Mouse (Mus musculus) hindbrain, postnatal 0 days (tissue): Measurements from ENCODE around the gene Mob2. TPM values are rescaled to one million over a fixed set of nuclear protein-coding genes. Genes with fewer than 3 reads are reported as not detected.

Source experiments
- ATAC-seq: fragments of 200-750 bp; cut with Nextera tagmentation; 2 replicates; pipeline ENCODE4 v1.8.0; 2017; ENCODE audit warnings: mild to moderate bottlenecking, moderate TSS enrichment, moderate library complexity
- DNase-seq: peaks from one replicate; pipeline ENCODE4 v3.0.0-alpha.2; 2015; ENCODE audit warnings: low spot score
- H3K27ac ChIP-seq: fragments of 300-500 bp; sonication (generic); 2 replicates; pipeline ENCODE4 v1.5.1; 2014; ENCODE audit warnings: mild to moderate bottlenecking
- H3K27me3 ChIP-seq: fragments of 300-500 bp; sonication (generic); 2 replicates; pipeline ENCODE4 v1.6.1; 2014; ENCODE audit warnings: low read length, mixed read lengths; ENCODE audit not compliant: insufficient read depth
- H3K36me3 ChIP-seq: fragments of 300-500 bp; sonication (generic); 2 replicates; pipeline ENCODE4 v1.6.1; 2014; ENCODE audit warnings: low read length, mixed read lengths; ENCODE audit not compliant: insufficient read depth
- H3K4me1 ChIP-seq: fragments of 300-500 bp; sonication (generic); 2 replicates; pipeline ENCODE4 v1.6.1; 2014; ENCODE audit warnings: antibody characterized with exemption, low read length, mixed read lengths; ENCODE audit not compliant: insufficient read depth
- H3K4me2 ChIP-seq: fragments of 300-500 bp; sonication (generic); 2 replicates; pipeline ENCODE4 v1.6.1; 2014; ENCODE audit warnings: low read depth, mild to moderate bottlenecking, low read length, moderate library complexity, mixed read lengths
- H3K4me3 ChIP-seq: fragments of 300-500 bp; sonication (generic); 2 replicates; pipeline ENCODE4 v1.5.1; 2014; ENCODE audit warnings: low read length
- H3K9ac ChIP-seq: fragments of 300-500 bp; sonication (generic); replicated peaks from 2 replicates; pipeline ENCODE4 v1.6.1; 2014; ENCODE audit warnings: mild to moderate bottlenecking, low read length, moderate library complexity, mixed read lengths
- H3K9me3 ChIP-seq: fragments of 300-500 bp; sonication (generic); 2 replicates; pipeline ENCODE4 v1.6.1; 2016; ENCODE audit warnings: low read length, mixed read lengths
- CTCF ChIP-seq: IDR thresholded peaks from 2 replicates; pipeline ENCODE4 v1.5.1; 2016; ENCODE audit warnings: antibody characterized with exemption, control low read depth, low read depth
- WGBS: fragments of 180-500 bp; shearing (Covaris S2); extraction: QIAGEN DNeasy Blood & Tissue Kit; methylation state at CpG from one replicate; pipeline ENCODE4 v1.1.7; 2014; 5-methylcytosine and 5-hydroxymethylcytosine counted together
- polyA plus RNA-seq: library from polyadenylated mRNA; unstranded; fragments of >200 nt; fragmentation: Nextera tagmentation; extraction: Ambion mirVana; gene quantifications from 2 replicates; pipeline ENCODE4 v1.2.1, GENCODE M21; 2015
- total RNA-seq: library from RNA; depleted of rRNA; stranded (reverse); fragments of >200 nt; gene quantifications from 2 replicates; pipeline ENCODE4 v1.2.3, GENCODE M21; 2014

The Mob2 gene
- total and polyA plus RNA-seq, 2 experiments from 2014 or later: 41.1 to 44.1 TPM

- Histone ChIP-seq H3K36me3 (no peaks in the 10 kb centered on the region), H3K27ac (no peak overlapping the region), H3K4me1 (no peaks in the 10 kb centered on the region), H3K4me3 (no peak overlapping the region), H3K9ac (0 out of 2 replicates have a peak overlapping the region, but pooled peaks have one; percentile 2), H3K9me3 (no peaks in the 10 kb centered on the region), H3K27me3 (no peaks in the 10 kb centered on the region), H3K4me2 (peak overlapping the region; percentile 46)
- WGBS: 13% methylated on average over 13 of the region's 13 CpGs
- TF ChIP-seq CTCF: peak; percentile 86
- DNase-seq: peak; percentile 83
- ATAC-seq: peak; percentile 81
These were observed 9.8 kb upstream of the Mob2 start for GRCm38 (mm10) chr7:142070458-142071211.

- Histone ChIP-seq H3K9me3 (no peaks in the 10 kb centered on the region), H3K4me3 (no peak overlapping the region), H3K27ac (no peak overlapping the region), H3K9ac (no peak overlapping the region), H3K4me2 (no peak overlapping the region), H3K27me3 (no peaks in the 10 kb centered on the region; the same call in 1 of the 2 replicates), H3K36me3 (no peaks in the 10 kb centered on the region), H3K4me1 (no peaks in the 10 kb centered on the region)
- 71% methylated on average over 4 of the region's 4 CpGs for WGBS
- ATAC-seq: no peak
- no peak for DNase-seq
- no peak for TF ChIP-seq CTCF
These were observed 7.6 kb upstream of the Mob2 start for GRCm38 (mm10) chr7:142068429-142068828.

- Histone ChIP-seq H3K36me3 (no peaks in the 10 kb centered on the region), H3K4me3 (peak overlapping the region; percentile 74), H3K9ac (peak overlapping the region; percentile 79), H3K4me1 (peaks cover 10% of the 10 kb centered on the region; the same call in 1 of the 2 replicates), H3K27ac (peak overlapping the region; percentile 61), H3K9me3 (no peaks in the 10 kb centered on the region), H3K4me2 (peak overlapping the region; percentile 96), H3K27me3 (no peaks in the 10 kb centered on the region; the same call in 1 of the 2 replicates)
- ATAC-seq: peak; percentile 60
- 1% methylated on average over 54 of the region's 66 CpGs for WGBS
- DNase-seq: peak; percentile 11
- no peak for TF ChIP-seq CTCF
These were observed 507 bp downstream of the Mob2 start for GRCm38 (mm10) chr7:142060185-142060930.

GRCm38 (mm10) chr7:142059024-142059423 is 1.8 kb downstream of the Mob2 start:
- ATAC-seq (no peak), DNase-seq (no peak)
- H3K4me2 ChIP-seq: no peak overlapping the region
- H3K4me1 ChIP-seq: peaks cover 12% of the 10 kb centered on the region; the same call in 1 of the 2 replicates
- H3K9ac ChIP-seq: no peak overlapping the region
- no peak overlapping the region for H3K27ac ChIP-seq
- no peaks in the 10 kb centered on the region for H3K36me3 ChIP-seq
- no peaks in the 10 kb centered on the region for H3K9me3 ChIP-seq
- no peak for TF ChIP-seq CTCF
- 52% methylated on average over 2 of the region's 2 CpGs for WGBS
- no peaks in the 10 kb centered on the region for H3K27me3 ChIP-seq
- H3K4me3 ChIP-seq: no peak overlapping the region

- Histone ChIP-seq H3K36me3 (no peaks in the 10 kb centered on the region), H3K4me2 (no peak overlapping the region), H3K27me3 (no peaks in the 10 kb centered on the region), H3K4me3 (no peak overlapping the region), H3K27ac (no peak overlapping the region), H3K4me1 (peaks cover 12% of the 10 kb centered on the region; the same call in 1 of the 2 replicates), H3K9ac (no peak overlapping the region), H3K9me3 (no peaks in the 10 kb centered on the region)
- DNase-seq (no peak), ATAC-seq (no peak)
- WGBS: 96% methylated on average over 1 of the region's 1 CpGs
- no peak for TF ChIP-seq CTCF
These were observed 3.7 kb downstream of the Mob2 start for GRCm38 (mm10) chr7:142057121-142057520.

- DNase-seq (no peak), ATAC-seq (no peak)
- Histone ChIP-seq H3K9me3 (no peaks in the 10 kb centered on the region), H3K27ac (no peak overlapping the region), H3K27me3 (no peaks in the 10 kb centered on the region), H3K36me3 (no peaks in the 10 kb centered on the region), H3K4me1 (peaks cover 12% of the 10 kb centered on the region; the same call in 1 of the 2 replicates), H3K4me2 (no peak overlapping the region), H3K9ac (no peak overlapping the region), H3K4me3 (no peak overlapping the region)
- TF ChIP-seq CTCF: no peak
- 89% methylated on average over 1 of the region's 1 CpGs for WGBS
These were observed 4.2 kb downstream of the Mob2 start for GRCm38 (mm10) chr7:142056601-142057061.
